Mouse (Mus musculus) right cerebral cortex, adult 2 months (tissue): ENCODE measurements at regions not wholly inside any gene's neighbourhood (a gene's known extent, or its start where the extent isn't known, plus 50 kb on each side); places are given as distances from the start of the nearest gene placed in this dataset.

ENCODE experiments used
- DNase-seq, 2 experiments: peaks; one replicate each; pipeline ENCODE4 v3.0.0; 2021 to 2022; ENCODE audit warnings: low spot score in 2 of 2

DNA sequence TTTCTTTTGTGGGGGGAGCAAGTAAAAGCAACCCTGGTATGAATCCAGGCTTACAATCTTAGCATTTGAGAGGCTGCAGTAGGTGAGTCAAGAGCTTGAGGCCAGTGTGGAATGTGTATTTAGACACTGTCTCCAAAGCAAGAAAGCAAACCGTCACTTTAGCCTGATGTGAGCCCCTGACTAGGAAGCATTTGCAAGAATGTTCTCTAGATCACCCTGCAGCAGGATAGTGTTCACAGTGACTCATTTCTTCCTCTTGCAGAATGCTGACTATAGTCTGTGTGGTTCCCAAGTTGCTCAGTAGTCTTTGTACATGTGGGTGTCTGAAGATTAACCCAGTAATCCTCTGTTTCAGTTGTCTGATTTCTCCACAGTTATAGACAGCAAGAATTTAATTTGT is 88.7 kb upstream of the Nectin3 start:
- peak in 1 of 2 experiments; percentile 26 for DNase-seq

DNA sequence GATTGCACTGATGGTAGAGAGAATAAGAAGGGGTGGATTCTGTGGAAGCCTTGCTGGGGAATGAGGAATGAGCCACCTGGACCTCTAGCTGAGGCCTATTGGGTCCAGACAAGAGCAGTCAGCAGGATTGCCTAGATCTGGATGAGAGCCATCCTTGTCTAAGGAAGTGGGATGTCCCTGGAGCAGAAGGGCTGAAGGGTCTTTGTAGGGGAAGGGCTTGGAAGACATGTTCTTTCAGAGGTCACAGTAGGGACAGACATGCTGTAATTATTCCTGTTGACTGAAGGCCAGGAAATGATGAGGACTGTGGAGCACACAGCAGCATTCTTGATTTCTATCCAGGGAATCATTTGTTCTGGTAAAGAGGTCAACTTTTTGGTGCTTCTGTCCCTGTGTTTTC is 86.2 kb upstream of the Nectin3 start:
- DNase-seq, result no peak

- DNase-seq, result peak; percentile 62 to 63
These were observed 82.8 kb upstream of the Nectin3 start for GRCm38 (mm10) chr16:46581115-46581514.

DNA sequence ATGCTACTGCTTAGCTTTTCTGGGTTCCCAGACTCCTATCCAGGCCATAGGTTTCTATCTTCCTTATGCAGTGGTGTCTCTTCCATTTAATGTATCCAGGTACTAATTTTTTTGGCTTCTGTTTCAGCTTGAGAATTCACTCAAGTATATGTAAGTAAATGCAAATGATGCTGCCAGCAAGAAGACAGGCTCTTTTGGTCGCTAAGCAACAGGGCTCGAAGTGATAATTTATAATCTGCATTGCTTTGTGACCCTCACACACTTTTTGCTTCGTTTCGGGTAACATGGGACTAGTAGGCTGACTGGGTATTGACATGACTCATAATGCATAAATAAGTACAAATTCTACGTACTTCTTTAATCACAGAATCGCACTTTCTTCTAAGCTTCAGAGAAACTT is 75.9 kb upstream of the Nectin3 start:
- DNase-seq, result no peak

GRCm38 (mm10) chr16:46567446-46567845 is 69.1 kb upstream of the Nectin3 start:
- no peak for DNase-seq

- peak in 1 of 2 experiments; percentile 40 for DNase-seq
These were observed 67.8 kb upstream of the Nectin3 start for GRCm38 (mm10) chr16:46566020-46566581.

DNA sequence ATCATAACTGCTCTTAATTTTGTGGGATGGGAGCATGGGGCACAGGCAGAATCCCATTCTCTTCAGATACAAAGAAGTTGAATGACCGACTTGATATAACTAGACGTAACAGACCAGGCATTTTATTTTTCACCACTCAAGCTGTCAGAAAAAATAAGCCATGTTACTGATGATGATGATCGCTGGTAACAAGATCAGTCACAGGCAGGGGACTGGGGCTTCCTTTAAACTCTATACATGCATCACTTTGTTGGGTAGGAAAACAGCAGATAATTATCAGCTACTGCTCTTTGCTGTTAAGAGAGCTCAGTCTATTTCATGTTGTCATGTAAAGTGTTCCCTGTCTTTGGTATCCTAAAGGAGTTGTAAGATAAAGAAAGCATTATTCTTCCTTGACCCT is 59.0 kb upstream of the Nectin3 start:
- no peak for DNase-seq

- no peak for DNase-seq
These were observed 49.9 kb upstream of the Nectin3 start for GRCm38 (mm10) chr16:46548207-46548606.
